Mouse (Mus musculus): ENCODE measurements around the gene Lmo4.

Lmo4 gene

GRCm38 (mm10) chr3:144151001-144151400, 54.0 kb downstream of the Lmo4 start:
- in situ Hi-C loops (cut with MseI, MboI) = no loop called here

DNA sequence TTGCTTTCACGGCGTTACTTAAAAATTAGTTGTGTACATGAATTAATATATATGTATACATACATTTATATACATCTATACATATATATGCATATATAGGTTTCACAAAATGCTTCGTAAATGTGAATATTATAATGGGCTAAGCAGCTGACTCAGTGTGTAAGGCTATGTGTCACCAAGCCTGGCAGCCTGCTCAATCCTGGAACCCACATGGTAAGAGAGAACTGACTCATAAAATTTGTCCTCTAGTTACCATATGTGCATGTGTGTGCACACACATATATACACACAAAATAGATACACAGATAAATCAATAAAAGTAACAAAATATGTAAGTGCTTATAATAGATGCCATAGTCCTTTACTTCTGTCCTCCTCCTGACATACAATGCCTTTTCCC, 56.8 kb downstream of the Lmo4 start:
- in situ Hi-C loops (cut with MseI, MboI) = no loop called here

DNA sequence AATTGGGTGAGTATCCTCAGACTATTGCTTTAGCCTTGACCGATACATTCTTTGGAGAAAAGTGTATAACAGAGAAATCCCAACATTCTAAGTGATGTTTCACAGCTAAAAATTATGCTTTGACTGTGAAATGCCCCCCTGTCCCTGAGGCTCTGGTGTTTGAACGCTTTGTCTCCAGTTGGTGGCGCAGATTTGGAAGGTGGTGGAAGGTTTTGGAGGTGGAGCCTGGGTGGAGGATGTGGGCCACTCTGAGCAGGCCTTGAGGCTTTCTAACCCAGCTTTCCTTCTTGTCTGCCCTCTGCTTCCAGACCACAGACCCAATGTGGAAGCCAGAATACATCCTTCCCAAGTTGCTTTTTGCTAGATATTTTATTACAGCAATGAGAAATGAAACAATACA, 57.8 kb downstream of the Lmo4 start:
- in situ Hi-C loops (cut with MseI, MboI) = no loop called here

- in situ Hi-C loops (cut with MseI, MboI) = no loop called here
Measured at GRCm38 (mm10) chr3:144144066-144144465, 61.0 kb downstream of the Lmo4 start.

DNA sequence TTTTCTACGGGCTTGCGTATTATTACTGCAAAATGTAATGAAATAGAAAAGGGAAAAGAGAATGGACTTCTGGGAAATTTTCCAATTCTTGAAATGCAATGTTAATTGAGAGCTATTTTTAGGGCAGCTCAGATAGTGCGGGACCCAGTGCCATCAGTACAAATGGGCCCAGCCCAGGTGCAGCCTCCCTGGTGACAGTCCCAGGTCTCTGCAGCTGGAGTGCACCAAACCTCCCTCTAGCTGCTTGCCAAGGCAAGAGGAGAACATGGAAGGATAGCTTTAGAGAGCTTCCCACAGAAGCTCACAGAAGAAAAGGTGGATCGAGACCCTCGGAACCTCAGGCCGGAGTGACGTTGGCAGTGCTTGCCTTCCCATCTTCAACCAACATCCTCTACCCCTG, 62.1 kb downstream of the Lmo4 start:
- in situ Hi-C loops (cut with MseI, MboI) = no loop called here

GRCm38 (mm10) chr3:144141786-144142185, 63.2 kb downstream of the Lmo4 start:
- in situ Hi-C loops (cut with MseI, MboI) = no loop called here

- in situ Hi-C loops (cut with MseI, MboI) = no loop called here
Measured at GRCm38 (mm10) chr3:144140816-144141215, 64.2 kb downstream of the Lmo4 start.

GRCm38 (mm10) chr3:144138659-144139058, 66.4 kb downstream of the Lmo4 start:
- in situ Hi-C loops (cut with MseI, MboI) = no loop called here
